Mouse (Mus musculus): ENCODE results near the gene Reck.

GRCm38 (mm10) chr4:43964326-43964833, 89.0 kb downstream of the Reck start:
- TF ChIP-seq POLR2A (IDR thresholded peaks at IDR 0.05; ENCODE audit: low read depth, low read length) (no peak), CTCF (IDR thresholded peaks at IDR 0.05; ENCODE audit: extremely low read depth, insufficient read depth, insufficient read length, insufficient replicate concordance) (no peak)
